Mouse (Mus musculus) heart, embryonic 14.5 days (tissue): ENCODE results near the gene Tuba4a. TPM values are rescaled to one million over a fixed set of nuclear protein-coding genes. Genes with fewer than 3 reads are reported as not detected.
A peak's percentile ranks its signal among the peaks of the same experiment; 100 is the strongest.

ENCODE experiments used
- ATAC-seq: fragments of 200-750 bp; cut with Nextera tagmentation; 2 replicates; pipeline ENCODE4 v1.8.0; 2017; ENCODE audit warnings: low read depth, moderate TSS enrichment; ENCODE audit not compliant: insufficient number of reproducible peaks, insufficient read depth, low FRiP score
- H3K27ac ChIP-seq, 2 experiments: fragments of 200-500 bp in 1 of 2; fragments of 300-500 bp in 1 of 2; sonication (generic) in 1 of 2; replicated peaks in 1 of 2; 2 replicates each; pipeline ENCODE4 v1.5.1; 2012 to 2014; ENCODE audit warnings: low read depth in 2 of 2, low read length in 2 of 2, control low read depth in 1 of 2, mild to moderate bottlenecking in 1 of 2, mixed read lengths in 1 of 2; ENCODE audit not compliant: control insufficient read depth in 1 of 2, insufficient read depth in 1 of 2
- H3K27me3 ChIP-seq: fragments of 300-500 bp; sonication (generic); 2 replicates; pipeline ENCODE4 v1.6.1; 2014; ENCODE audit warnings: mild to moderate bottlenecking, low read length, control low read depth; ENCODE audit not compliant: control insufficient read depth, insufficient read depth
- H3K36me3 ChIP-seq: fragments of 300-500 bp; sonication (generic); 2 replicates; pipeline ENCODE4 v1.6.1; 2014; ENCODE audit warnings: mild to moderate bottlenecking, control low read depth, low read length, mixed read lengths; ENCODE audit not compliant: control insufficient read depth, insufficient read depth
- H3K4me1 ChIP-seq, 2 experiments: fragments of 200-500 bp in 1 of 2; fragments of 300-500 bp in 1 of 2; sonication (generic) in 1 of 2; 2 replicates each; pipeline ENCODE4 v1.6.1; 2012 to 2014; ENCODE audit warnings: low read length in 2 of 2, control low read depth in 1 of 2, mixed read lengths in 1 of 2; ENCODE audit not compliant: control insufficient read depth in 2 of 2, insufficient read depth in 2 of 2
- H3K4me2 ChIP-seq: fragments of 300-500 bp; sonication (generic); 2 replicates; pipeline ENCODE4 v1.6.1; 2014; ENCODE audit warnings: mild to moderate bottlenecking, low read length
- H3K4me3 ChIP-seq, 2 experiments: fragments of 200-500 bp in 1 of 2; fragments of 300-500 bp in 1 of 2; sonication (generic) in 1 of 2; 2 replicates each; pipeline ENCODE4 v1.5.1; 2012 to 2014; ENCODE audit warnings: low read length in 2 of 2, mild to moderate bottlenecking in 2 of 2, control low read depth in 1 of 2, low read depth in 1 of 2, moderate library complexity in 1 of 2; ENCODE audit not compliant: control insufficient read depth in 1 of 2, insufficient read depth in 1 of 2
- H3K9ac ChIP-seq: fragments of 300-500 bp; sonication (generic); 2 replicates; pipeline ENCODE4 v1.6.1; 2014; ENCODE audit warnings: mild to moderate bottlenecking, low read length
- H3K9me3 ChIP-seq: fragments of 300-500 bp; sonication (generic); 2 replicates; pipeline ENCODE4 v1.6.1; 2016; ENCODE audit warnings: low read length, control low read depth; ENCODE audit not compliant: control insufficient read depth
- WGBS: fragments of 180-500 bp; shearing (Covaris S2); extraction: QIAGEN DNeasy Blood & Tissue Kit; methylation state at CpG from one replicate; pipeline ENCODE4 v1.1.7; 2014; 5-methylcytosine and 5-hydroxymethylcytosine counted together
- polyA plus RNA-seq: library from polyadenylated mRNA; unstranded; fragments of >200 nt; fragmentation: Nextera tagmentation; extraction: Ambion mirVana; gene quantifications from 2 replicates; pipeline ENCODE4 v1.2.1, GENCODE M21; 2014

Gene Tuba4a
- polyA plus RNA-seq, 1 experiment from 2014 or later: 24.6 TPM

GRCm38 (mm10) chr1:75223532-75223931 lies 3.9 kb upstream of the Tuba4a start:
- 58% methylated on average over 6 of the region's 6 CpGs for WGBS
- Histone ChIP-seq H3K36me3 (no peaks in the 10 kb centered on the region), H3K4me1 (peaks cover 7 to 9% of the 10 kb centered on the region in 2 experiments; a peak in 3 of 4 replicates), H3K4me2 (no peak overlapping the region), H3K27ac (no peak overlapping the region), H3K4me3 (no peak overlapping the region), H3K9ac (no peak overlapping the region), H3K27me3 (peaks cover 24% of the 10 kb centered on the region), H3K9me3 (no peaks in the 10 kb centered on the region)
- ATAC-seq: no peak

GRCm38 (mm10) chr1:75222926-75223325 lies 3.3 kb upstream of the Tuba4a start:
- Histone ChIP-seq H3K4me1 (peaks cover 7 to 13% of the 10 kb centered on the region in 2 experiments), H3K27ac (no peak overlapping the region), H3K4me2 (no peak overlapping the region), H3K9ac (no peak overlapping the region), H3K9me3 (no peaks in the 10 kb centered on the region), H3K36me3 (no peaks in the 10 kb centered on the region), H3K4me3 (no peak overlapping the region), H3K27me3 (peaks cover 26% of the 10 kb centered on the region)
- 69% methylated on average over 6 of the region's 6 CpGs for WGBS
- no peak for ATAC-seq

GRCm38 (mm10) chr1:75221538-75221937 lies 1.9 kb upstream of the Tuba4a start:
- H3K27me3 ChIP-seq: peaks cover 29% of the 10 kb centered on the region
- H3K36me3 ChIP-seq: no peaks in the 10 kb centered on the region
- no peaks in the 10 kb centered on the region for H3K9me3 ChIP-seq
- H3K4me2 ChIP-seq: no peak overlapping the region
- peaks cover 4 to 9% of the 10 kb centered on the region in 2 experiments for H3K4me1 ChIP-seq
- H3K27ac ChIP-seq: no peak overlapping the region
- H3K4me3 ChIP-seq: no peak overlapping the region
- no peak for ATAC-seq
- 71% methylated on average over 3 of the region's 3 CpGs for WGBS
- H3K9ac ChIP-seq: no peak overlapping the region

- peak overlapping the region; percentile 88 for H3K4me2 ChIP-seq
- peak overlapping the region in 1 of 2 experiments; percentile 21; a peak in 1 of 4 replicates for H3K27ac ChIP-seq
- peaks cover 29% of the 10 kb centered on the region for H3K27me3 ChIP-seq
- peak overlapping the region; percentile 52 to 63 for H3K4me3 ChIP-seq
- peak; percentile 82 for ATAC-seq
- peak overlapping the region; percentile 77 for H3K9ac ChIP-seq
- peaks cover 4 to 9% of the 10 kb centered on the region in 2 experiments for H3K4me1 ChIP-seq
- WGBS: under 1% methylated on average over 24 of the region's 24 CpGs
- H3K36me3 ChIP-seq: peaks cover 22% of the 10 kb centered on the region
- H3K9me3 ChIP-seq: no peaks in the 10 kb centered on the region
These were observed 587 bp downstream of the Tuba4a start for GRCm38 (mm10) chr1:75219078-75219477.

GRCm38 (mm10) chr1:75218227-75219001 lies 1.3 kb downstream of the Tuba4a start:
- peak overlapping the region; percentile 52 to 63 for H3K4me3 ChIP-seq
- peaks cover 29% of the 10 kb centered on the region for H3K27me3 ChIP-seq
- peak overlapping the region in 1 of 2 experiments; percentile 21; a peak in 1 of 4 replicates for H3K27ac ChIP-seq
- H3K9ac ChIP-seq: peak overlapping the region; percentile 77
- peak overlapping the region; percentile 88 for H3K4me2 ChIP-seq
- no peaks in the 10 kb centered on the region for H3K9me3 ChIP-seq
- WGBS: 2% methylated on average over 38 of the region's 38 CpGs
- peak; percentile 29 for ATAC-seq
- H3K4me1 ChIP-seq: peaks cover 4 to 9% of the 10 kb centered on the region in 2 experiments
- H3K36me3 ChIP-seq: peaks cover 29% of the 10 kb centered on the region

GRCm38 (mm10) chr1:75217893-75218226 lies 1.8 kb downstream of the Tuba4a start:
- H3K27ac ChIP-seq: no peak overlapping the region
- H3K27me3 ChIP-seq: peaks cover 29% of the 10 kb centered on the region
- no peaks in the 10 kb centered on the region for H3K9me3 ChIP-seq
- no peak for ATAC-seq
- 3% methylated on average over 6 of the region's 6 CpGs for WGBS
- H3K4me2 ChIP-seq: peak overlapping the region; percentile 88
- H3K4me1 ChIP-seq: peaks cover 4 to 9% of the 10 kb centered on the region in 2 experiments
- H3K36me3 ChIP-seq: peaks cover 34% of the 10 kb centered on the region
- H3K4me3 ChIP-seq: peak overlapping the region; percentile 52 to 63; a peak in 3 of 4 replicates
- peak overlapping the region; percentile 77 for H3K9ac ChIP-seq

- Histone ChIP-seq H3K4me1 (peaks cover 5 to 9% of the 10 kb centered on the region in 2 experiments), H3K9ac (no peak overlapping the region), H3K27me3 (peaks cover 29% of the 10 kb centered on the region), H3K36me3 (peaks cover 43% of the 10 kb centered on the region), H3K4me2 (no peak overlapping the region), H3K4me3 (no peak overlapping the region), H3K9me3 (no peaks in the 10 kb centered on the region), H3K27ac (no peak overlapping the region)
- no peak for ATAC-seq
- WGBS: 74% methylated on average over 13 of the region's 13 CpGs
These were observed 2.7 kb downstream of the Tuba4a start for GRCm38 (mm10) chr1:75216797-75217585.
